Mouse (Mus musculus): ENCODE measurements at regions not wholly inside any gene's neighbourhood (a gene's known extent, or its start where the extent isn't known, plus 50 kb on each side); places are given as distances from the start of the nearest gene placed in this dataset.
A peak's percentile ranks its signal among the peaks of the same experiment; 100 is the strongest.

GRCm38 (mm10) chr12:79968676-79969075, 144.1 kb downstream of the Zfp36l1 start:
- DNase-seq (ENCODE audit: low read depth, low spot score), result no peak

DNA sequence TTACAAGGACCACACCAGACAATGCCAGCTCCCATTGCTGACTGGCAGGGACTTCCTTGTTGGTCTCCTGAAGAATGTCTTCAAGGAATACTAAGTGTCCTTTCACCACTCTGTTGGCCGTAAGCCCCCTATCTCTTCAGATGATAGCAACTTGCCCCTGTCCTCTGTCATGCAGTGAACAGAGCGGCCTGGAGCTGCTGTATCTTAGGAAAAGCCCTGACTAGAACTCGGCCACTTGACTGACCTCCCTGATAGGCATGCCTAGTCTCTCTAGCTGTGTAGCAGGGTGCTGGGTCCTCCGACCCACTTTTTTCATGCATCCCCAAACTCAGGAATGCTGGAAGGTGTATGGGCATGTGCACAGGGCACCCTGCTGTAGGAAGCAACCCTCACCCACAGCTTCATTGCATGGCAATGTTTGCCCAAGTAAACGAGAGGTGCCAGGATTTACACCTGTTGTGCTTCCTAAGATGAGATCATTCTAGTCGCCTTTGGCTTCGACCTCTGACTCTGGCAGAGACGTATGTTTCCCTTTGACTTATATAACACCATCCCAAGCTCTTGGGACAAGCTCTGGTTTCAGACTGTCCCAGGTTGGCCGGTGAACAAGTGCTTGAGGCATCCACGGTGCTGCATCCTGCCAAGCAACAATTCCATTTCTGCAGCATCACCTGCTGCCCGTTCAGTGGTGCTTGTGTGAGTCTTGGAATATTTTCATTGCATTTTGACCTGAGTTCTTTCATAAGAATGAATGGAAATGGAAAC, 145.1 kb downstream of the Zfp36l1 start:
- DNase-seq (ENCODE audit: low read depth, low spot score), result no peak

- DNase-seq (ENCODE audit: low read depth, low spot score), result peak; percentile 39
Measured at GRCm38 (mm10) chr12:79966621-79967490, 146.0 kb downstream of the Zfp36l1 start.

DNA sequence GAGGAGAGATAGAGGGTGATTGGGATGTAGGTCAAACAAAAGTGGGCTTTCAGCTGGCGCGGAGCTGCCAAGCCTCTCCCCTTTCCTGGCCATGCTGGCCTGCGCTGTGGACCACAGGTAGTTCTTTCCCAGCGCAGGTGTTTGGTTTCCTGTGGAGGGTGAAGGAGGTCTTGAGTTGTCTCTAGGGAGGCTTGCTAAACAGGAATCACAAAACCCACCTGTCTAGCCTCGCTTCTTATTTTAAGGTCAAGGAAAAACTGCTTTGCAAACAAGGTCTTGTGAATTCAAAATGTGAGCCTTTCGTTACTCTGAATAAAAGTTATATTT, 146.6 kb downstream of the Zfp36l1 start:
- no peak for DNase-seq (ENCODE audit: low read depth, low spot score)

GRCm38 (mm10) chr12:79965471-79966288, 147.1 kb downstream of the Zfp36l1 start:
- DNase-seq (ENCODE audit: low read depth, low spot score), result peak; percentile 50

DNA sequence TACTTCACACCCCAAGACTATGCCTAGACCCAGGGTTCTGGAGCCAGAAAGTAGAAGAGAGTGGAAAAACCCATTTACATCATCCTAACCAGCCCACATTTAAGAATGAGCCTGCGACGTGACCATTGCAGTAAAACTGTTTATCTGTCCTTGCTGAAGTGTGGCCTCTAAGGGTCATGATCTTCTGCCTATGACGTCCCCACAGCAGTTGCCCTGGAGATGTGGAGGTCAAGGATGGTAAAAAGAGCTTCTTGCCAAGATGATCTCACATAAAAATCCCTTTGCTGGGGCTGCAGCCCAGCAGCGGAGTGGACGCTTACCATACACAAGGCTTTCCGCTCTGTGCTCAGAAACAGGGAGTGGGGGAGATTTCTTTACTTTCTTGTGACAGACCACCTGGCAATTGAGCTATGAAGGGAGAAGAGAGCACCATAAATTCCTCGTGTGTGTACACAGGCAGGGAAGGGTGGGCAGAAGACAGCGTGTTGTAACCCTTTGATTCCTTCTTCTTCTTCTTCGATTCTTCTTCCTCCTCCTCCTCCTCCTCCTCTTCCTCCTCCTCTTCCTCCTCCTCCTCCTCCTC, 149.3 kb downstream of the Zfp36l1 start:
- DNase-seq (ENCODE audit: low read depth, low spot score), result no peak

GRCm38 (mm10) chr12:79962649-79963236, 150.1 kb downstream of the Zfp36l1 start:
- DNase-seq (ENCODE audit: low read depth, low spot score), result no peak

GRCm38 (mm10) chr12:79961881-79962280, 150.9 kb downstream of the Zfp36l1 start:
- DNase-seq (ENCODE audit: low read depth, low spot score), result no peak

DNA sequence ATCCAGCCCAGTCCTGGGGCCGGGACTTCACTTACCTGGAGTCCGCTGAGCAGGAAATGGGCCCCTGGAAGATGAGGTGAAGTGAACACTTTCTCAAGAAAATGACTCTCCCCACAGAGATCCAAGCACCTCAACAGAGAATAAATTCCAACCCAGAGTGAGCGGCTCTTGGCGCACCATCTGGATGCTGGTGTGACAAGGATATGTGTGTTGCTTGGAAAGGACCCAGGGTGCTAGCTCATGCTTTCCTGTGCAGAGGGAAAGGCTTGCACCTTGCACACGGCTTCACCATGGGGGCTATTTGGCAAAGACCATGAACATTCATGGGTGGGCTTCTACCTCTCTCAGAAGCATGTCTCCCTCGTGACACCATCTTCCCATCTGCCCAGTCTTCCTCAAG, 151.7 kb downstream of the Zfp36l1 start:
- DNase-seq (ENCODE audit: low read depth, low spot score), result no peak

- no peak for DNase-seq (ENCODE audit: low read depth, low spot score)
Measured at GRCm38 (mm10) chr12:79960446-79960845, 152.4 kb downstream of the Zfp36l1 start.

DNA sequence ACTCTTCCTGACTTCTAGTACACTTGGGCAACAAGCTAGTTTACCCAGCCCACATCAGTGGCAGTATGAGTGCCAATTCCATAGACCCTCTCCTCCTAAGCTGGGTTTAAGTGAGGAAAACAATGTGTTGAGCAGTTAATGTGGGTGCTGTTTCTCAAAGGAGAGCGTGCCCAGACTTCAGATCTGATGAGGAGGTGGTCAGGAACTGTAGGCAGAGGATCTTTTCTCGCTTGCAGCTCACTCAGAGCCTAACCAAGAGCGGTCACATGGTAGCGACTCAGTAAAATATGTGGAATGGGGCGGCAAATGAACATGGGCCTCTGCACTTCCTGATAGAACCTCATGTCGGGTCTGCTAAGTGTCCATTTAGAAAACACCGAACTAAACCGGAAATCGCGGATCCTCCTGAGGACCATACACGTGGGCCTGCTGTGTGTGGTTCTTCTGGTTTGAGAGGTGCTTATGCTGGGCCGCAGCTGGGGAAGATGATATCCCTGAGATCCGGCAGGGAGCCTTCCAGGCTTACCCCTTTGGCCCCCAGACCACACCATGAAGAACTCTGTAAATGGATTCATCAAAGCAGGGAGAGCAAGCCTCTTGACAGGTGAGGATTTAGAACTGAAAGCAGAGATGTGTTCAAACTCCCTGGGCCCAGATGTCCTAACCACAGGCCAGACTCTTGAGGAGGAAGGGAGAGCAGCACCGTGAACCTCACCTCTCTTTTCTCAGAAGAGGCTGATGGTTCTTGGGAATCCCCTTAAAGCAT, 153.1 kb downstream of the Zfp36l1 start:
- no peak for DNase-seq (ENCODE audit: low read depth, low spot score)

DNA sequence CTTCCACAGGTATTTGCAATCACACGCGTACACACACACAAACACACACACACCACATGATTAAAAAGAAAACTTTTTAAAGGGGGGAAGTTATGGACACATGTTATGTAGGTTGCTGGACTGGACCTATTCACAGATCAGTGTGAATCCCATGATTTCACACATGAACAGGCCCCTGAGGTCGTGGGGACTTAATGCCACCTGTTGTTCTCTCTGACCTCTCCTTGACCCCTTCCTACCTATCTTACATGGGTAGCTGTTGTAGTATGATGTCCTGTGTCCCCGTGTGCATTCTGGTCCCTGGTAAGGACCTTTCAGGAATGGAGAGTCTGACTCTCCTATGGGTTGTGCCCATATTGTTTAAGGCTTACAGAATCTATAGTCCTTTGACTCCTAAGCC, 155.6 kb downstream of the Zfp36l1 start:
- no peak for DNase-seq (ENCODE audit: low read depth, low spot score)

DNA sequence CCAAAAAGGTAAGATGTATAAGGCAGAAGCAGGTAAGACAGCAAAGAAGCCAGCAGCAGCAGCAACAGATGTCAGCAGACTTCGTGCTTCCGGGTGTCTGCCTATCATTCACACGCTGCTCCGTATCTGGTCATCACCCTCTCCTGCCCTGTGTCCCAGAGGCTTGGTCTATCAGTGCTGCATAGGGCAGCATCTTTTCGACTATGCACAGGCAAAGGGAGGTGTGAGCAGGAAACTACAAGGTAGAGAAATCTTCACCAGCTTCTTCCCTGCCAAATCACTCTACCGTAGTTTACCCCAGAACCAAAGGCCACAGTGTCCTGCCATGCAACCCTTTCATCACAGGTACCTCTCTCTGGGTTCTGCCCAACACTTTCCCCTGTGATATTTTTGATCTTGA, 156.5 kb downstream of the Zfp36l1 start:
- no peak for DNase-seq (ENCODE audit: low read depth, low spot score)

DNA sequence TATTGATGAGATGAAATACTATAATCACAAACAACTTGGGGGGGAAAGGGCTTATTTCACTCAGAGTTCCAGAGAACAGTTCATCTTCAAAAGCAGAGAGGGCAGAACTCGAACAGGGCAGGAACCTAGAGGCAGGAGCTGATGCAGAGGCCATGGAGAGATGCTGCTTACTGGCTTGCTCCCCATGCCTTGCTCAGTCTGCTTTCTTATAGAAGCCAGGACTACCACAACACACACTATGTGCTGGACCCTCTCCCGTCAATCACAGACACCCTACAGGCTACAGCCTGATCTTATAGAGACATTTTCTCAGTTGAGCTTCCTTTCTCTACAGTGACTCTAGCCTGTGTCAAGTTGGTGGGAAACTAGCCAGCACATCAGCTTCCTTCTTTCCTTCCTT, 157.3 kb downstream of the Zfp36l1 start:
- DNase-seq (ENCODE audit: low read depth, low spot score), result no peak

DNA sequence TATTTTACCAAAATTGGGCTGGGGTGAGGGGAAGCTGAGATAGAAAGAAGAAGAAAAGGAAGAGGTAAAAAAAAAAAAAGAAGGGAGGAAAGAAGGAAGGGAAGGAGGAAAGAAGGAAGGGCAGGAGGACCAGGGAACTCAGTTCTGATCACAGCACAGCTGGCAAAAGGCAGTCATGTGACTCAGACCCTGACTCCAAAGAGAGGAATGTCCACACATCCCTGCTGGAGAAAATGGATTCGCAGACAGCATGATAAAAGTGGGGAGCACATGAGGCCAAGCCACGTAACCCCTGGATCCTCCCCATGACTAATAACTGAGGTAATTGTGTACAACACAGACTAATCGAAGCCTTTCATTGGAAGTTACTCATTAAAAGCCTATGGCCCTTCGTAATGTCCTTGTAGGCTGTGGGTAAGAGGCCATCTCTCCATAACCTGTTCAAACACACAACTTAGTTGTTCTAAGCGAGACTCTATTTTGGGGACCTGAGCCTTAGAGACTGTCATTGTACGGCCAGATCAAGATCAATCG, 162.2 kb downstream of the Zfp36l1 start:
- no peak for DNase-seq (ENCODE audit: low read depth, low spot score)

GRCm38 (mm10) chr12:79949101-79949824, 163.6 kb downstream of the Zfp36l1 start:
- no peak for DNase-seq (ENCODE audit: low read depth, low spot score)

GRCm38 (mm10) chr12:79947574-79947973, 165.2 kb downstream of the Zfp36l1 start:
- DNase-seq (ENCODE audit: low read depth, low spot score), result no peak

DNA sequence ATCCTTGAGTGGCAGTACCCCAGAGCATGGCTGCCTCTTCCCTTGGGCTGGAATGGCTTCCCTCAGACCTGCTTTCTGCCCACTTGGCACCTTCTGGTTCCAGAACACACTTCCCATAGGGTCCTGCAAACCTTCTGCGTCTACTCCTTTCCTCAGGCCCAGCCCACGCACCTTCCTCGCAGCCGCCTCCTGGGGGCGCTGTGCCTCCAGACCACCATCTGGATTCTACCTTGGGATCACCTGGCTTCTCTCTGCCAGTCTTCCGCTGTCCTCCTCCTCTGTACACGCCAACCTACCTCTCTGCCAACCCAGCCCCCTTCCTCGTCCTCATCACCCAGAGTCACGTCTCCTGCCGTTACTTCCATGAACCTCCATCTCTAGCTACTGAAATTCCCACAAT, 166.0 kb downstream of the Zfp36l1 start:
- DNase-seq (ENCODE audit: low read depth, low spot score), result peak; percentile 65

- DNase-seq (ENCODE audit: low read depth, low spot score), result no peak
Measured at GRCm38 (mm10) chr12:79945899-79946298, 166.9 kb downstream of the Zfp36l1 start.

Data from ZHBTc4 (cell line).